Mouse (Mus musculus): ENCODE results near the gene Itga5. TPM values are rescaled to one million over a fixed set of nuclear protein-coding genes. Genes with fewer than 3 reads are reported as not detected.
A peak's percentile ranks its signal among the peaks of the same experiment; 100 is the strongest.

Itga5 gene
- total and polyA plus RNA-seq, 3 experiments = 0.17 to 1.8 (median 0.28) TPM

DNA sequence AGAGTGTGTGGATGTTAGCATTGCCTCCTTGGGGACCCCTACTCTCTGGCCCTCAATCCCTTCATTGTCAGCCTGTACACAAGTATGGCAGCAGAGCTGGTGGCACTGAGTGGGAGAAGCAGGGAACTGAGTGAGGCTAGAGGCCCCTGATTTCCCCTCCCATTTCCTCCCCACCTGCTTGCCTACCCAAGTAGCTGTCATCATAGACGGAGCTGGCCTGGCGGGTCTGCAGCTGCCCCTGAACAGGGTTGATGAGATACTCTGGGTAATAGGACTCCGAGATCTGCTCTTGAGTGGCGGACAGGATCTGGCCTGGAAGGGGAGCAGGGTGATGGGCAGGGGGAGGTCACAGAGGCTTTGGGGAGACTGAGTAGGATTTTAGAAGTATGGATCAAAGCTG lies 10.4 kb downstream of the Itga5 start:
- dilution Hi-C loops (cut with MboI; ENCODE audit: extremely low pct_ligation_motif_present, extremely low pct_unique_long_range_greater_than_20kb, low sequenced_read_pairs) = no loop called here
- TF ChIP-seq HCFC1 (IDR thresholded peaks at IDR 0.05; ENCODE audit: low read depth, low read length) (no peak), ETS1 (conservative IDR thresholded peaks at IDR 0.05; ENCODE audit: low read depth, low read length) (no peak), JUND (conservative IDR thresholded peaks at IDR 0.05; ENCODE audit: low read depth, low read length) (no peak), USF2 (conservative IDR thresholded peaks at IDR 0.05; ENCODE audit: low read depth, low read length) (no peak), GABPA (IDR thresholded peaks at IDR 0.05; ENCODE audit: insufficient replicate concordance, low read depth, low read length) (no peak), MAZ (IDR thresholded peaks at IDR 0.05; ENCODE audit: low read depth, low read length) (no peak), POLR2AphosphoS2 (IDR thresholded peaks at IDR 0.05; ENCODE audit: low read depth, low read length) (no peak), TCF12 (IDR thresholded peaks at IDR 0.05; ENCODE audit: low read depth, low read length) (0 out of 2 replicates have a peak, but pooled peaks have one; percentile 40), NELFE (IDR thresholded peaks at IDR 0.05; ENCODE audit: low read depth, low read length) (0 out of 2 replicates have a peak, but pooled peaks have one; percentile 29), POLR2A (IDR thresholded peaks at IDR 0.05; ENCODE audit: low read depth, low read length) (0 out of 2 replicates have a peak, but pooled peaks have one; percentile 23), MYC (IDR thresholded peaks at IDR 0.05; ENCODE audit: low read depth, low read length) (no peak)
- H3K4me3 ChIP-seq (replicated peaks in 1 of 3; ENCODE audit: low read depth in 2 of 3, low read length in 2 of 3, poor library complexity in 1 of 3) = no peak overlapping the region
- in situ Hi-C loops (cut with MboI; ENCODE audit: low pct_ligation_motif_present, low pct_unique_long_range_greater_than_20kb, low sequenced_read_pairs) = no loop called here
- peak; percentile 55 for DNase-seq (ENCODE audit: extremely low read depth)
- H3K79me2 ChIP-seq (replicated peaks; ENCODE audit: control insufficient read depth, extremely low read depth, insufficient read depth, poor library complexity, severe bottlenecking) = no peaks in the 10 kb centered on the region
- H3K4me1 ChIP-seq (ENCODE audit: control insufficient read depth in 1 of 2, insufficient read depth in 2 of 2) = peaks cover 30 to 83% of the 10 kb centered on the region in 2 experiments
- H3K27me3 ChIP-seq (replicated peaks) = no peaks in the 10 kb centered on the region
- H3K9ac ChIP-seq (ENCODE audit: insufficient read depth, low read depth) = no peak overlapping the region
- 0 out of 2 replicates have a peak overlapping the region, but pooled peaks have one; percentile 5 for H3K4me2 ChIP-seq (ENCODE audit: insufficient read depth, low read depth, poor library complexity, severe bottlenecking)
- H3K36me3 ChIP-seq (replicated peaks in 1 of 2; ENCODE audit: control insufficient read depth in 1 of 2, insufficient read depth in 1 of 2, low read length in 1 of 2) = peaks cover 0 to 6% of the 10 kb centered on the region in 2 experiments
- H3K27ac ChIP-seq (ENCODE audit: insufficient read depth, low read depth) = 0 out of 2 replicates have a peak overlapping the region, but pooled peaks have one; percentile 2
- H3K9me3 ChIP-seq (replicated peaks; ENCODE audit: low read length) = no peaks in the 10 kb centered on the region

DNA sequence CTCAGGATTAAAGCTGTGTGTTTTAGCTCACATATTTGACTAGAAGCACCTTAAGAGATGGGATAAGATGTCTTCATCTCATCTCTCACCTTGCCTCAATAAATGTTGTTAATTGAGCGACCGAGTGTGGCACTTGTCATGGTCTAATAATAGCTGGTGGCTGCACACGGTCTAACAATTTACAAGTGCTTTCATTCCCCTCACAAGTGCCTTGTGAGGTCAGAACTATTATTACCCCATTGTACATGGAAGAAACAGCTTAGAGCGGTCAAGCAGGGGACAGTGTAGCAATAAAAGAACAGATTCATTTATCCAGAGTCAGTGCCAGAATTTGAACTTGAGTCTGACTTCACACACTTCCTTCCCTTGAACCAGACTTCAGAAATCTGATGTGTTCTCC lies 11.1 kb downstream of the Itga5 start:
- no peaks in the 10 kb centered on the region for H3K79me2 ChIP-seq (replicated peaks; ENCODE audit: control insufficient read depth, extremely low read depth, insufficient read depth, poor library complexity, severe bottlenecking)
- no peak overlapping the region for H3K4me3 ChIP-seq (replicated peaks in 1 of 3; ENCODE audit: low read depth in 2 of 3, low read length in 2 of 3, poor library complexity in 1 of 3)
- H3K9ac ChIP-seq (ENCODE audit: insufficient read depth, low read depth) = no peak overlapping the region
- no peaks in the 10 kb centered on the region for H3K27me3 ChIP-seq (replicated peaks)
- no peaks in the 10 kb centered on the region for H3K9me3 ChIP-seq (replicated peaks; ENCODE audit: low read length)
- H3K4me1 ChIP-seq (ENCODE audit: control insufficient read depth in 1 of 2, insufficient read depth in 2 of 2) = peaks cover 29 to 80% of the 10 kb centered on the region in 2 experiments
- H3K27ac ChIP-seq (ENCODE audit: insufficient read depth, low read depth) = 0 out of 2 replicates have a peak overlapping the region, but pooled peaks have one; percentile 2
- TF ChIP-seq RAD21 (IDR thresholded peaks at IDR 0.05; ENCODE audit: low read depth, low read length) (no peak), MEF2A (IDR thresholded peaks at IDR 0.05; ENCODE audit: borderline replicate concordance, low read depth, low read length) (peak; percentile 89), EP300 (IDR thresholded peaks at IDR 0.05; ENCODE audit: low read length) (peak; percentile 3; the same call in 1 of the 2 replicates)
- 0 out of 2 replicates have a peak overlapping the region, but pooled peaks have one; percentile 5 for H3K4me2 ChIP-seq (ENCODE audit: insufficient read depth, low read depth, poor library complexity, severe bottlenecking)
- in situ Hi-C loops (cut with MboI; ENCODE audit: low pct_ligation_motif_present, low pct_unique_long_range_greater_than_20kb, low sequenced_read_pairs) (no loop called here), dilution Hi-C loops (cut with MboI; ENCODE audit: extremely low pct_ligation_motif_present, extremely low pct_unique_long_range_greater_than_20kb, low sequenced_read_pairs) (no loop called here)
- H3K36me3 ChIP-seq (replicated peaks in 1 of 2; ENCODE audit: control insufficient read depth in 1 of 2, insufficient read depth in 1 of 2, low read length in 1 of 2) = peaks cover 0 to 12% of the 10 kb centered on the region in 2 experiments
- no peak for DNase-seq (ENCODE audit: extremely low read depth)
